Mouse (Mus musculus): ENCODE measurements around the gene Sppl3.

- TF ChIP-seq CTCF (conservative IDR thresholded peaks at IDR 0.05; ENCODE audit: low read length) (no peak), NANOG (IDR thresholded peaks at IDR 0.05; ENCODE audit: borderline replicate concordance, low read length) (no peak)
These were observed 137.4 kb downstream of the Sppl3 start for GRCm38 (mm10) chr5:115148378-115148777.
